Mouse (Mus musculus) intestine, embryonic 16.5 days (tissue): ENCODE data around the gene Ttn. TPM values are rescaled to one million over a fixed set of nuclear protein-coding genes. Genes with fewer than 3 reads are reported as not detected.
A peak's percentile ranks its signal among the peaks of the same experiment; 100 is the strongest.

Source experiments
- ATAC-seq: fragments of 200-750 bp; cut with Nextera tagmentation; 2 replicates; pipeline ENCODE4 v1.8.0; 2017; ENCODE audit warnings: moderate TSS enrichment, moderate library complexity
- H3K27ac ChIP-seq: fragments of 300-500 bp; sonication (generic); 2 replicates; pipeline ENCODE4 v1.5.1; 2014; ENCODE audit warnings: mild to moderate bottlenecking, low read length
- H3K27me3 ChIP-seq: fragments of 300-500 bp; sonication (generic); replicated peaks from 2 replicates; pipeline ENCODE4 v1.6.1; 2014; ENCODE audit warnings: low read length, control low read depth, mixed read lengths; ENCODE audit not compliant: control insufficient read depth, insufficient read depth
- H3K36me3 ChIP-seq: fragments of 300-500 bp; sonication (generic); 2 replicates; pipeline ENCODE4 v1.6.1; 2014; ENCODE audit warnings: low read length, control low read depth; ENCODE audit not compliant: control insufficient read depth, insufficient read depth
- H3K4me1 ChIP-seq: fragments of 300-500 bp; sonication (generic); 2 replicates; pipeline ENCODE4 v1.6.1; 2014; ENCODE audit warnings: low read length, control low read depth, mixed read lengths; ENCODE audit not compliant: control insufficient read depth, insufficient read depth
- H3K4me2 ChIP-seq: fragments of 300-500 bp; sonication (generic); 2 replicates; pipeline ENCODE4 v1.6.1; 2014; ENCODE audit warnings: low read depth, low read length, control low read depth
- H3K4me3 ChIP-seq: fragments of 300-500 bp; sonication (generic); 2 replicates; pipeline ENCODE4 v1.5.1; 2014; ENCODE audit warnings: mild to moderate bottlenecking, low read length
- H3K9ac ChIP-seq: fragments of 300-500 bp; sonication (generic); 2 replicates; pipeline ENCODE4 v1.6.1; 2014; ENCODE audit warnings: low read depth, low read length
- H3K9me3 ChIP-seq: fragments of 300-500 bp; sonication (generic); 2 replicates; pipeline ENCODE4 v1.6.1; 2016; ENCODE audit warnings: low read length, control low read depth; ENCODE audit not compliant: control insufficient read depth
- WGBS: fragments of 180-500 bp; shearing (Covaris S2); extraction: QIAGEN DNeasy Blood & Tissue Kit; methylation state at CpG from one replicate; pipeline ENCODE4 v1.1.7; 2014; 5-methylcytosine and 5-hydroxymethylcytosine counted together
- polyA plus RNA-seq: library from polyadenylated mRNA; unstranded; fragments of >200 nt; fragmentation: Nextera tagmentation; extraction: Ambion mirVana; gene quantifications from 2 replicates; pipeline ENCODE4 v1.2.1, GENCODE M21; 2015

Gene Ttn
- polyA plus RNA-seq, 1 experiment from 2014 or later, result 0.50 TPM

GRCm38 (mm10) chr2:76688162-76688561, 294.2 kb downstream of the Ttn start:
- Histone ChIP-seq H3K4me3 (no peak overlapping the region), H3K27ac (no peak overlapping the region), H3K4me2 (no peak overlapping the region), H3K27me3 (no peaks in the 10 kb centered on the region), H3K9ac (no peak overlapping the region), H3K36me3 (peaks cover 25% of the 10 kb centered on the region; the same call in 1 of the 2 replicates), H3K9me3 (no peaks in the 10 kb centered on the region), H3K4me1 (no peaks in the 10 kb centered on the region)
- WGBS, result 51% methylated on average over 7 of the region's 7 CpGs
- ATAC-seq, result peak; percentile 56

GRCm38 (mm10) chr2:76687608-76688007, 294.7 kb downstream of the Ttn start:
- no peaks in the 10 kb centered on the region for H3K27me3 ChIP-seq
- peaks cover 26% of the 10 kb centered on the region; the same call in 1 of the 2 replicates for H3K36me3 ChIP-seq
- H3K9me3 ChIP-seq, result no peaks in the 10 kb centered on the region
- 70% methylated on average over 3 of the region's 3 CpGs for WGBS
- H3K4me1 ChIP-seq, result no peaks in the 10 kb centered on the region
- no peak overlapping the region for H3K27ac ChIP-seq
- no peak overlapping the region for H3K4me3 ChIP-seq
- H3K9ac ChIP-seq, result no peak overlapping the region
- no peak overlapping the region for H3K4me2 ChIP-seq
- no peak for ATAC-seq

- no peaks in the 10 kb centered on the region for H3K9me3 ChIP-seq
- no peak overlapping the region for H3K27ac ChIP-seq
- no peak for ATAC-seq
- WGBS, result 92% methylated on average over 3 of the region's 3 CpGs
- no peak overlapping the region for H3K9ac ChIP-seq
- no peaks in the 10 kb centered on the region for H3K4me1 ChIP-seq
- peaks cover 21% of the 10 kb centered on the region; the same call in 1 of the 2 replicates for H3K36me3 ChIP-seq
- no peak overlapping the region for H3K4me3 ChIP-seq
- no peaks in the 10 kb centered on the region for H3K27me3 ChIP-seq
- H3K4me2 ChIP-seq, result no peak overlapping the region
Measured at GRCm38 (mm10) chr2:76686986-76687385, 295.4 kb downstream of the Ttn start.

GRCm38 (mm10) chr2:76682301-76682700, 300.0 kb downstream of the Ttn start:
- no peaks in the 10 kb centered on the region for H3K9me3 ChIP-seq
- H3K4me3 ChIP-seq, result no peak overlapping the region
- ATAC-seq, result no peak
- H3K4me2 ChIP-seq, result no peak overlapping the region
- no peaks in the 10 kb centered on the region for H3K27me3 ChIP-seq
- H3K9ac ChIP-seq, result no peak overlapping the region
- H3K27ac ChIP-seq, result no peak overlapping the region
- peaks cover 14% of the 10 kb centered on the region; the same call in 1 of the 2 replicates for H3K36me3 ChIP-seq
- WGBS, result 81% methylated on average over 8 of the region's 8 CpGs
- no peaks in the 10 kb centered on the region for H3K4me1 ChIP-seq

- Histone ChIP-seq H3K36me3 (no peaks in the 10 kb centered on the region), H3K4me3 (peak overlapping the region; percentile 87), H3K9ac (peak overlapping the region; percentile 85), H3K9me3 (no peaks in the 10 kb centered on the region), H3K4me1 (peaks cover 19% of the 10 kb centered on the region), H3K27ac (no peak overlapping the region), H3K27me3 (no peaks in the 10 kb centered on the region), H3K4me2 (peak overlapping the region; percentile 59)
- WGBS, result 53% methylated on average over 13 of the region's 13 CpGs
- no peak for ATAC-seq
Measured at GRCm38 (mm10) chr2:76676401-76677226, 305.7 kb downstream of the Ttn start.

GRCm38 (mm10) chr2:76675949-76676348, 306.4 kb downstream of the Ttn start:
- Histone ChIP-seq H3K4me2 (peak overlapping the region; percentile 59), H3K4me3 (peak overlapping the region; percentile 87), H3K9me3 (no peaks in the 10 kb centered on the region), H3K36me3 (no peaks in the 10 kb centered on the region), H3K27ac (no peak overlapping the region), H3K27me3 (no peaks in the 10 kb centered on the region), H3K4me1 (peaks cover 20% of the 10 kb centered on the region), H3K9ac (peak overlapping the region; percentile 85)
- WGBS, result 11% methylated on average over 4 of the region's 4 CpGs
- ATAC-seq, result no peak

GRCm38 (mm10) chr2:76675451-76675850, 306.9 kb downstream of the Ttn start:
- H3K36me3 ChIP-seq, result no peaks in the 10 kb centered on the region
- H3K4me2 ChIP-seq, result peak overlapping the region; percentile 59
- H3K9ac ChIP-seq, result peak overlapping the region; percentile 85
- ATAC-seq, result peak; percentile 55
- H3K27ac ChIP-seq, result peak overlapping the region; percentile 87
- peak overlapping the region; percentile 87 for H3K4me3 ChIP-seq
- peaks cover 20% of the 10 kb centered on the region for H3K4me1 ChIP-seq
- 1% methylated on average over 26 of the region's 44 CpGs for WGBS
- no peaks in the 10 kb centered on the region for H3K9me3 ChIP-seq
- no peaks in the 10 kb centered on the region for H3K27me3 ChIP-seq

GRCm38 (mm10) chr2:76674725-76675427, 307.5 kb downstream of the Ttn start, which contains the start of gene Plekha3:
TSS of gene Plekha3 (plus strand) at chr2:76675281.
- H3K36me3 ChIP-seq, result no peaks in the 10 kb centered on the region
- H3K9me3 ChIP-seq, result no peaks in the 10 kb centered on the region
- peaks cover 20% of the 10 kb centered on the region for H3K4me1 ChIP-seq
- H3K9ac ChIP-seq, result peak within 1 kb of the TSS; percentile 85
- ATAC-seq, result peak; percentile 79
- peak within 1 kb of the TSS; percentile 87 for H3K4me3 ChIP-seq
- H3K27ac ChIP-seq, result peak within 1 kb of the TSS; percentile 87
- peak within 1 kb of the TSS; percentile 59 for H3K4me2 ChIP-seq
- WGBS, result 4% methylated on average over 51 of the region's 52 CpGs
- H3K27me3 ChIP-seq, result no peaks in the 10 kb centered on the region

- Histone ChIP-seq H3K9ac (no peak overlapping the region), H3K4me3 (peak overlapping the region; percentile 58), H3K27ac (peak overlapping the region; percentile 69; the same call in 1 of the 2 replicates), H3K9me3 (no peaks in the 10 kb centered on the region), H3K4me2 (peak overlapping the region; percentile 70), H3K4me1 (peaks cover 20% of the 10 kb centered on the region), H3K27me3 (no peaks in the 10 kb centered on the region), H3K36me3 (no peaks in the 10 kb centered on the region; the same call in 1 of the 2 replicates)
- no peak for ATAC-seq
- 50% methylated on average over 7 of the region's 7 CpGs for WGBS
Measured at GRCm38 (mm10) chr2:76673472-76674081, 308.8 kb downstream of the Ttn start.
